Mouse (Mus musculus): ENCODE measurements around the gene Dpep1. TPM values are rescaled to one million over a fixed set of nuclear protein-coding genes. Genes with fewer than 3 reads are reported as not detected.

Gene Dpep1
- polyA plus RNA-seq, 1 experiment, result 360 TPM

- 11% methylated on average over 10 of the region's 10 CpGs for WGBS
- Histone ChIP-seq H3K27ac (ENCODE audit: insufficient read depth, low read depth, low read length) (peak overlapping the region; percentile 52; the same call in 1 of the 2 replicates), H3K4me3 (ENCODE audit: insufficient read depth, low read depth, low read length) (peak overlapping the region; percentile 86), H3K27me3 (replicated peaks; ENCODE audit: control insufficient read depth, insufficient read depth, low read length) (no peaks in the 10 kb centered on the region), H3K36me3 (ENCODE audit: control insufficient read depth, insufficient read depth, low read length) (no peaks in the 10 kb centered on the region; the same call in none of the 2 replicates), H3K4me1 (ENCODE audit: control insufficient read depth, insufficient read depth, low read length) (peaks cover 12% of the 10 kb centered on the region; the same call in 1 of the 2 replicates)
- TF ChIP-seq CTCF (conservative IDR thresholded peaks at IDR 0.05; ENCODE audit: insufficient read depth, insufficient read length, low read depth, low read length), result no peak
- no peak for TF ChIP-seq POLR2A (IDR thresholded peaks at IDR 0.05; ENCODE audit: low read depth, low read length)
- no peak for DNase-seq
These were observed 25.8 kb downstream of the Dpep1 start for GRCm38 (mm10) chr8:123211876-123212275.

GRCm38 (mm10) chr8:123212321-123213117 is 26.5 kb downstream of the Dpep1 start, which contains the start of the genes Chmp1a and Spata33:
Gene Chmp1a, minus strand, starts transcription at chr8:123212763.
Gene Spata33, plus strand, starts transcription at chr8:123212832.
- peak within 1 kb of the TSS; percentile 52 for H3K27ac ChIP-seq (ENCODE audit: insufficient read depth, low read depth, low read length)
- peaks cover 12% of the 10 kb centered on the region; the same call in 1 of the 2 replicates for H3K4me1 ChIP-seq (ENCODE audit: control insufficient read depth, insufficient read depth, low read length)
- peak within 1 kb of the TSS; percentile 86 for H3K4me3 ChIP-seq (ENCODE audit: insufficient read depth, low read depth, low read length)
- TF ChIP-seq POLR2A (IDR thresholded peaks at IDR 0.05; ENCODE audit: low read depth, low read length) (peak; percentile 75), CTCF (conservative IDR thresholded peaks at IDR 0.05; ENCODE audit: insufficient read depth, insufficient read length, low read depth, low read length) (peak; percentile 63)
- under 1% methylated on average over 76 of the region's 76 CpGs for whole genome bisulfite sequencing
- H3K27me3 ChIP-seq (replicated peaks; ENCODE audit: control insufficient read depth, insufficient read depth, low read length), result no peaks in the 10 kb centered on the region
- H3K36me3 ChIP-seq (ENCODE audit: control insufficient read depth, insufficient read depth, low read length), result no peaks in the 10 kb centered on the region; the same call in 1 of the 2 replicates
- DNase-seq, result peak; percentile 98

GRCm38 (mm10) chr8:123213118-123213772 is 27.2 kb downstream of the Dpep1 start:
- TF ChIP-seq CTCF (conservative IDR thresholded peaks at IDR 0.05; ENCODE audit: insufficient read depth, insufficient read length, low read depth, low read length), result no peak
- TF ChIP-seq POLR2A (IDR thresholded peaks at IDR 0.05; ENCODE audit: low read depth, low read length), result no peak

GRCm38 (mm10) chr8:123215430-123215829 is 29.4 kb downstream of the Dpep1 start:
- Histone ChIP-seq H3K4me1 (ENCODE audit: control insufficient read depth, insufficient read depth, low read length) (peaks cover 12% of the 10 kb centered on the region; the same call in 1 of the 2 replicates), H3K27ac (ENCODE audit: insufficient read depth, low read depth, low read length) (no peak overlapping the region), H3K4me3 (ENCODE audit: insufficient read depth, low read depth, low read length) (no peak overlapping the region), H3K27me3 (replicated peaks; ENCODE audit: control insufficient read depth, insufficient read depth, low read length) (no peaks in the 10 kb centered on the region), H3K36me3 (ENCODE audit: control insufficient read depth, insufficient read depth, low read length) (no peaks in the 10 kb centered on the region)
- no peak for DNase-seq
- 64% methylated on average over 3 of the region's 3 CpGs for WGBS
- no peak for TF ChIP-seq CTCF (conservative IDR thresholded peaks at IDR 0.05; ENCODE audit: insufficient read depth, insufficient read length, low read depth, low read length)

More at GRCm38 (mm10) chr8:123213118-123213772, 27.2 kb downstream of the Dpep1 start:
- peak overlapping the region; percentile 63 for H3K4me3 ChIP-seq (ENCODE audit: insufficient read depth, low read depth, low read length)
- peaks cover 12% of the 10 kb centered on the region; the same call in 1 of the 2 replicates for H3K4me1 ChIP-seq (ENCODE audit: control insufficient read depth, insufficient read depth, low read length)
- WGBS, result 9% methylated on average over 22 of the region's 22 CpGs
- peak overlapping the region; percentile 21; the same call in 1 of the 2 replicates for H3K27ac ChIP-seq (ENCODE audit: insufficient read depth, low read depth, low read length)
- DNase-seq, result no peak
- H3K27me3 ChIP-seq (replicated peaks; ENCODE audit: control insufficient read depth, insufficient read depth, low read length), result no peaks in the 10 kb centered on the region
- H3K36me3 ChIP-seq (ENCODE audit: control insufficient read depth, insufficient read depth, low read length), result no peaks in the 10 kb centered on the region; the same call in 1 of the 2 replicates

- no peaks in the 10 kb centered on the region for H3K27me3 ChIP-seq (replicated peaks; ENCODE audit: control insufficient read depth, insufficient read depth, low read length)
- no peak for DNase-seq
- no peak overlapping the region for H3K4me3 ChIP-seq (ENCODE audit: insufficient read depth, low read depth, low read length)
- no peak overlapping the region for H3K27ac ChIP-seq (ENCODE audit: insufficient read depth, low read depth, low read length)
- TF ChIP-seq CTCF (conservative IDR thresholded peaks at IDR 0.05; ENCODE audit: insufficient read depth, insufficient read length, low read depth, low read length), result no peak
- TF ChIP-seq POLR2A (IDR thresholded peaks at IDR 0.05; ENCODE audit: low read depth, low read length), result no peak
- no peaks in the 10 kb centered on the region for H3K36me3 ChIP-seq (ENCODE audit: control insufficient read depth, insufficient read depth, low read length)
- WGBS, result 34% methylated on average over 1 of the region's 1 CpGs
- peaks cover 8% of the 10 kb centered on the region; the same call in 1 of the 2 replicates for H3K4me1 ChIP-seq (ENCODE audit: control insufficient read depth, insufficient read depth, low read length)
These were observed 34.9 kb downstream of the Dpep1 start for GRCm38 (mm10) chr8:123220917-123221316.

- peak; percentile 96 for TF ChIP-seq POLR2A (IDR thresholded peaks at IDR 0.05; ENCODE audit: low read depth, low read length)
- TF ChIP-seq CTCF (conservative IDR thresholded peaks at IDR 0.05; ENCODE audit: insufficient read depth, insufficient read length, low read depth, low read length), result 0 out of 2 replicates have a peak, but pooled peaks have one; percentile 12
- WGBS, result 1% methylated on average over 59 of the region's 59 CpGs
- peak within 1 kb of the TSS; percentile 81 for H3K4me3 ChIP-seq (ENCODE audit: insufficient read depth, low read depth, low read length)
- DNase-seq, result peak; percentile 96
- no peaks in the 10 kb centered on the region for H3K36me3 ChIP-seq (ENCODE audit: control insufficient read depth, insufficient read depth, low read length)
- peak within 1 kb of the TSS; percentile 91 for H3K27ac ChIP-seq (ENCODE audit: insufficient read depth, low read depth, low read length)
- no peaks in the 10 kb centered on the region for H3K27me3 ChIP-seq (replicated peaks; ENCODE audit: control insufficient read depth, insufficient read depth, low read length)
- peaks cover 8% of the 10 kb centered on the region; the same call in 1 of the 2 replicates for H3K4me1 ChIP-seq (ENCODE audit: control insufficient read depth, insufficient read depth, low read length)
These were observed 38.5 kb downstream of the Dpep1 start, which contains the start of gene Cdk10 for GRCm38 (mm10) chr8:123224278-123225266. Gene Cdk10, plus strand, starts transcription at chr8:123224842.

All from kidney, adult 2 months (tissue).